9 mouse cellular contexts compared by ENCODE assay signal in genomic region chr1:156204656-156205131, GRCm38 (mm10). TPM values are rescaled to one million over a fixed set of nuclear protein-coding genes. Genes with fewer than 3 reads are reported as not detected.
DNase-seq lines count a peak whose midpoint lies in the region; ATAC-seq and TF ChIP-seq lines count a peak whose summit lies in the region.
"Had no signal": no experiment of that assay in that cellular context is flagged by ENCODE, and none has a peak within 500 bp of the region (broad histone marks: within the 10 kb centered on the region; RNA-seq: fewer than 3 reads in every experiment).

Fam163a (minus strand) TSS chr1:156205026.

- H3K9ac ChIP-seq in lung, embryonic 15.5 days: peak within 1 kb of the TSS; percentile 47
- peak within 1 kb of the TSS; percentile 40 for H3K9ac ChIP-seq in hindbrain, postnatal 0 days (replicated peaks; ENCODE audit: low read length)
- H3K9ac ChIP-seq in limb, embryonic 14.5 days (ENCODE audit: low read depth, low read length, severe bottlenecking): peak within 1 kb of the TSS; percentile 57

- H3K36me3 ChIP-seq in lung, embryonic 15.5 days: no peaks in the 10 kb centered on the region
- no peaks in the 10 kb centered on the region for H3K36me3 ChIP-seq in hindbrain, postnatal 0 days (ENCODE audit: insufficient read depth, low read length)
- no peaks in the 10 kb centered on the region for H3K36me3 ChIP-seq in limb, embryonic 14.5 days (ENCODE audit: control insufficient read depth, insufficient read depth, low read length)

- H3K4me2 ChIP-seq in lung, embryonic 15.5 days: peak within 1 kb of the TSS; percentile 94
- peak within 1 kb of the TSS; percentile 73 for H3K4me2 ChIP-seq in hindbrain, postnatal 0 days (ENCODE audit: low read depth, low read length)
- H3K4me2 ChIP-seq in limb, embryonic 14.5 days (replicated peaks; ENCODE audit: low read depth, low read length, severe bottlenecking): peak within 1 kb of the TSS; percentile 88

- peaks cover 26% of the 10 kb centered on the region for H3K4me1 ChIP-seq in lung, embryonic 15.5 days
- no peaks in the 10 kb centered on the region; the same call in 1 of the 2 replicates for H3K4me1 ChIP-seq in hindbrain, postnatal 0 days (ENCODE audit: insufficient read depth, low read length)
- 0 out of 2 replicates have a peak, but pooled peaks cover 6% of the 10 kb centered on the region for H3K4me1 ChIP-seq in limb, embryonic 14.5 days (ENCODE audit: control insufficient read depth, insufficient read depth, low read length)

- peak; percentile 77 for ATAC-seq in lung, embryonic 15.5 days (ENCODE audit: borderline replicate concordance, extremely low read depth, low FRiP score, low TSS enrichment)
- ATAC-seq in hindbrain, postnatal 0 days: peak; percentile 73
- ATAC-seq in limb, embryonic 14.5 days (ENCODE audit: low FRiP score, low read depth): no peak

- no peak for TF ChIP-seq CTCF in hindbrain, postnatal 0 days (IDR thresholded peaks at IDR 0.05; ENCODE audit: low read depth)

- WGBS in lung, embryonic 15.5 days: under 1% methylated on average over 44 of the region's 44 CpGs
- under 1% methylated on average over 42 of the region's 44 CpGs for WGBS in hindbrain, postnatal 0 days
- WGBS in limb, embryonic 14.5 days: 1% methylated on average over 26 of the region's 44 CpGs

- H3K27me3 ChIP-seq in lung, embryonic 15.5 days: peaks cover 49% of the 10 kb centered on the region
- H3K27me3 ChIP-seq in hindbrain, postnatal 0 days (ENCODE audit: insufficient read depth, low read length): peaks cover 38% of the 10 kb centered on the region
- peaks cover 48% of the 10 kb centered on the region for H3K27me3 ChIP-seq in limb, embryonic 14.5 days (ENCODE audit: control insufficient read depth, insufficient read depth, low read length)

- DNase-seq in lung, postnatal 36 days: no peak
- DNase-seq in embryo, embryonic 11 days: peak; percentile 72
- peak; percentile 44 for DNase-seq in hindbrain, postnatal 0 days (ENCODE audit: low spot score)
- DNase-seq in limb, embryonic 14.5 days (ENCODE audit: low spot score): no peak
- peak; percentile 40 to 60 for DNase-seq in right cerebral cortex, postnatal 10 days (ENCODE audit: low spot score in 2 of 2)
- DNase-seq in ovary, adult 18-20 months (ENCODE audit: low spot score): no peak
- DNase-seq in spleen, postnatal 14 days (ENCODE audit: low spot score in 2 of 2): no peak

- H3K9me3 ChIP-seq in lung, embryonic 15.5 days: no peaks in the 10 kb centered on the region
- H3K9me3 ChIP-seq in hindbrain, postnatal 0 days (ENCODE audit: low read length): no peaks in the 10 kb centered on the region
- H3K9me3 ChIP-seq in limb, embryonic 14.5 days (ENCODE audit: control insufficient read depth, low read length): no peaks in the 10 kb centered on the region

- TF ChIP-seq POLR2A in limb, embryonic 14.5 days (IDR thresholded peaks at IDR 0.05; ENCODE audit: borderline replicate concordance, extremely low read depth, insufficient read depth, insufficient read length): no peak

- H3K4me3 ChIP-seq in lung, embryonic 15.5 days: peak within 1 kb of the TSS; percentile 46
- peak within 1 kb of the TSS; percentile 44 for H3K4me3 ChIP-seq in hindbrain, postnatal 0 days (ENCODE audit: low read length)
- peak within 1 kb of the TSS; percentile 46 for H3K4me3 ChIP-seq in limb, embryonic 14.5 days (replicated peaks; ENCODE audit: low read length)

- no peak within 1 kb of the TSS for H3K27ac ChIP-seq in lung, embryonic 15.5 days
- no peak within 1 kb of the TSS for H3K27ac ChIP-seq in hindbrain, postnatal 0 days
- H3K27ac ChIP-seq in limb, embryonic 14.5 days (replicated peaks; ENCODE audit: low read depth, low read length): no peak within 1 kb of the TSS
- H3K27ac ChIP-seq: macrophage had no signal

RNA-seq across cellular contexts. Expression of gene Fam163a, which starts in this region (rescaled TPM):
- polyA plus RNA-seq in lung, embryonic 15.5 days (2015; fragmentation: Nextera tagmentation; extraction: Ambion mirVana): 0.78 and 0.89 TPM in 2 replicates
- total RNA-seq in hindbrain, postnatal 0 days (2014; rRNA removed): 3.7 and 5.2 TPM in 2 replicates
- 3.4 and 3.5 TPM in 2 replicates for polyA plus RNA-seq in hindbrain, postnatal 0 days (2015; fragmentation: Nextera tagmentation; extraction: Ambion mirVana)
- 0.96 and 1.1 TPM in 2 replicates for polyA plus RNA-seq in limb, embryonic 14.5 days (2012; rRNA removed)
- 1.0 and 2.2 TPM in 2 replicates for polyA plus RNA-seq in limb, embryonic 14.5 days (2014; fragmentation: Nextera tagmentation; extraction: Ambion mirVana)
- polyA plus RNA-seq: macrophage had no signal

Comparison
In these comparisons a context has a peak if more than half of its experiments do, and no peak if none do; other contexts are left out.
1. Peak in ATAC-seq, H3K4me3 ChIP-seq, H3K9ac ChIP-seq and H3K4me2 ChIP-seq in lung, embryonic 15.5 days; RNA of the gene not detected or under 1 TPM.
2. DNase-seq: peak in embryo, embryonic 11 days (single experiment), hindbrain, postnatal 0 days (single experiment) and right cerebral cortex, postnatal 10 days (2 of 2); none in lung, postnatal 36 days (single experiment), limb, embryonic 14.5 days (single experiment), ovary, adult 18-20 months (single experiment) and spleen, postnatal 14 days (0 of 2).
3. Peak in every context shown above with its lines, with median percentiles within 50 percentile points of each other: H3K4me2 ChIP-seq, H3K4me3 ChIP-seq and H3K9ac ChIP-seq.